Mouse (Mus musculus) kidney, postnatal 10 days (tissue): Measurements from ENCODE around the gene Gm5795.
A peak's percentile ranks its signal among the peaks of the same experiment; 100 is the strongest.
"Not testable (repeated sequence)": the region's sequence is repeated elsewhere in the genome, so short reads cannot be mapped to it uniquely, and the experiment has no call there.

Experiments used
- DNase-seq: peaks from one replicate; pipeline ENCODE4 v3.0.0; 2021; ENCODE audit warnings: mixed read lengths

Gene Gm5795

GRCm38 (mm10) chr14:3187955-3188354 is at the start of gene Gm5795:
Gene Gm5795 (plus strand): TSS chr14:3188255.
- not testable (repeated sequence) for DNase-seq

GRCm38 (mm10) chr14:3208272-3209152 is 20.5 kb downstream of the Gm5795 start, which contains the start of gene D830030K20Rik:
Gene D830030K20Rik (plus strand): TSS chr14:3208488.
- peak; percentile 3 for DNase-seq

GRCm38 (mm10) chr14:3209367-3209766 is 21.3 kb downstream of the Gm5795 start:
- peak; percentile 14 for DNase-seq
